Mouse (Mus musculus): Measurements from ENCODE around the gene Slc5a1. TPM values are rescaled to one million over a fixed set of nuclear protein-coding genes. Genes with fewer than 3 reads are reported as not detected.

Slc5a1 gene
- not detected in 2 replicates for polyA plus RNA-seq (2021; fragmentation: Nextera tagmentation)
- long read RNA-seq, experiment 1: 0 reads
- long read RNA-seq, experiment 2: 0 reads

GRCm38 (mm10) chr5:33104025-33104481, at the start of gene Slc5a1:
TSS of gene Slc5a1 (plus strand) at chr5:33104219.

Other genes starting within 250 kb of the Slc5a1 start
- gene Prr14l, start 250.0 kb upstream of the Slc5a1 start, polyA plus RNA-seq (2021; fragmentation: Nextera tagmentation): 9.5 and 10.4 TPM in 2 replicates
- 14.5 and 18.2 TPM in 2 replicates for gene Depdc5, start 240.5 kb upstream of the Slc5a1 start, polyA plus RNA-seq (2021; fragmentation: Nextera tagmentation)
- gene Ywhah, start 85.4 kb upstream of the Slc5a1 start, polyA plus RNA-seq (2021; fragmentation: Nextera tagmentation): 713 and 1,110 TPM in 2 replicates
- 0.25 TPM in 1 of 2 replicates, not detected in the other for gene Spon2, start 114.2 kb downstream of the Slc5a1 start, polyA plus RNA-seq (2021; fragmentation: Nextera tagmentation)
- gene Ctbp1, start 170.8 kb downstream of the Slc5a1 start, polyA plus RNA-seq (2021; fragmentation: Nextera tagmentation): 58.7 and 347 TPM in 2 replicates
- 90.8 and 92.0 TPM in 2 replicates for gene Maea, start 231.3 kb downstream of the Slc5a1 start, polyA plus RNA-seq (2021; fragmentation: Nextera tagmentation)

Measured in left cerebral cortex, adult 6 months (tissue).